Mouse (Mus musculus): ENCODE measurements around the gene Arhgap24. TPM values are rescaled to one million over a fixed set of nuclear protein-coding genes. Genes with fewer than 3 reads are reported as not detected.

The Arhgap24 gene
- polyA plus RNA-seq, 1 experiment from 2014 or later, result 12.0 TPM

- no peaks in the 10 kb centered on the region for H3K4me1 ChIP-seq (ENCODE audit: control insufficient read depth, insufficient read depth, low read length)
- ATAC-seq (ENCODE audit: low read depth), result no peak
- H3K4me3 ChIP-seq (ENCODE audit: low read depth, low read length), result no peak overlapping the region
- H3K4me2 ChIP-seq (ENCODE audit: low read depth, low read length), result no peak overlapping the region
- no peak overlapping the region for H3K9ac ChIP-seq (replicated peaks; ENCODE audit: low read depth, low read length)
- H3K36me3 ChIP-seq (ENCODE audit: control insufficient read depth, insufficient read depth, low read length), result no peaks in the 10 kb centered on the region
- no peak overlapping the region for H3K27ac ChIP-seq (ENCODE audit: low read depth, low read length)
- H3K27me3 ChIP-seq (ENCODE audit: control insufficient read depth, insufficient read depth, low read length), result no peaks in the 10 kb centered on the region
- WGBS, result 82% methylated on average over 3 of the region's 3 CpGs
- no peaks in the 10 kb centered on the region for H3K9me3 ChIP-seq (ENCODE audit: control insufficient read depth, low read length)
Observed at GRCm38 (mm10) chr5:102623807-102624435, 142.7 kb downstream of the Arhgap24 start.

DNA sequence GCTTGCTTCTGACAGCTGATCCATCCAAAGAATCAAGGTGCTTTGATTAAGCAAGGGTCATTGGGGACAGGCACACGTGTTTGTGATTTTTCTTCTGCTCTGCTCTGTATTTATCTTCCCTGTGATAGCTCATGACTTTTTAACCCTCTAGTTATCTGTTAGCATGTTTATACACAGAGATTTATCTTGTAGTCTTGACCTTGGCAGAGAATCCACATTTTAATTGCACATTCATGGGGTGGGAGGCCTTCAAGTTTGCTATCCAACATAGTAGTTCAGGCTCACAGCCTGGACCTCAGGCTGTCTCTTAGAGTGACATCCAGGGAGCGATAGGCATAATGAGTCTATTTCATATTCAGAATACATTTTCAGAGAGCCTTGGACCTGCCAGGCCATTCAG is 145.5 kb downstream of the Arhgap24 start:
- no peak overlapping the region for H3K27ac ChIP-seq (ENCODE audit: low read depth, low read length)
- ATAC-seq (ENCODE audit: low read depth), result no peak
- WGBS, result 64% methylated on average over 2 of the region's 2 CpGs
- H3K36me3 ChIP-seq (ENCODE audit: control insufficient read depth, insufficient read depth, low read length), result no peaks in the 10 kb centered on the region
- H3K4me3 ChIP-seq (ENCODE audit: low read depth, low read length), result no peak overlapping the region
- no peak overlapping the region for H3K4me2 ChIP-seq (ENCODE audit: low read depth, low read length)
- H3K9me3 ChIP-seq (ENCODE audit: control insufficient read depth, low read length), result no peaks in the 10 kb centered on the region
- no peaks in the 10 kb centered on the region for H3K4me1 ChIP-seq (ENCODE audit: control insufficient read depth, insufficient read depth, low read length)
- no peak overlapping the region for H3K9ac ChIP-seq (replicated peaks; ENCODE audit: low read depth, low read length)
- no peaks in the 10 kb centered on the region for H3K27me3 ChIP-seq (ENCODE audit: control insufficient read depth, insufficient read depth, low read length)

- Histone ChIP-seq H3K4me2 (ENCODE audit: low read depth, low read length) (no peak overlapping the region), H3K27me3 (ENCODE audit: control insufficient read depth, insufficient read depth, low read length) (no peaks in the 10 kb centered on the region), H3K36me3 (ENCODE audit: control insufficient read depth, insufficient read depth, low read length) (no peaks in the 10 kb centered on the region), H3K9ac (replicated peaks; ENCODE audit: low read depth, low read length) (no peak overlapping the region), H3K9me3 (ENCODE audit: control insufficient read depth, low read length) (no peaks in the 10 kb centered on the region), H3K4me1 (ENCODE audit: control insufficient read depth, insufficient read depth, low read length) (no peaks in the 10 kb centered on the region), H3K27ac (ENCODE audit: low read depth, low read length) (no peak overlapping the region), H3K4me3 (ENCODE audit: low read depth, low read length) (no peak overlapping the region)
- 85% methylated on average over 11 of the region's 11 CpGs for WGBS
- ATAC-seq (ENCODE audit: low read depth), result no peak
Observed at GRCm38 (mm10) chr5:102629362-102629771, 148.2 kb downstream of the Arhgap24 start.

DNA sequence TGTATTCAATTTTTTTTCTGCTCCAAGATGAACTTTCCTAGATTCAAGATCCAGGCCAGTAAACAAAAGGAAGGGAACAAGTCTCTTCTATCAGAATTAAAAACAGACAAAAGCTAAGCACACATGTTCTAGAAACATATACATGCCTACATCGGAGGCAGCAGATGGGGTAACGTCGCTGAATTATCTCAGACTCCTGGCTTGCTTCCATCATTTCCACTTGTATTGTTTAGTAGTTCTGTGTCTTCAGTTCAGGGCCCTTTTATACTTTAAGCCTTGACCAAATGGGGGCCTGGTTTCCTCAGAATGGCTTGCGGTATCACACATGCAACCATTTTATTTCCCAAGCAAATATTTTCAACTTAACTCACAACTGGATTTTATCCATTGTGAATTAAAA is 154.4 kb downstream of the Arhgap24 start:
- 62% methylated on average over 4 of the region's 4 CpGs for WGBS
- H3K4me1 ChIP-seq (ENCODE audit: control insufficient read depth, insufficient read depth, low read length), result no peaks in the 10 kb centered on the region
- no peaks in the 10 kb centered on the region for H3K9me3 ChIP-seq (ENCODE audit: control insufficient read depth, low read length)

GRCm38 (mm10) chr5:102639782-102640559 is 158.8 kb downstream of the Arhgap24 start:
- Histone ChIP-seq H3K9me3 (ENCODE audit: control insufficient read depth, low read length) (no peaks in the 10 kb centered on the region), H3K4me2 (ENCODE audit: low read depth, low read length) (no peak overlapping the region), H3K27ac (ENCODE audit: low read depth, low read length) (no peak overlapping the region), H3K4me1 (ENCODE audit: control insufficient read depth, insufficient read depth, low read length) (no peaks in the 10 kb centered on the region), H3K36me3 (ENCODE audit: control insufficient read depth, insufficient read depth, low read length) (no peaks in the 10 kb centered on the region), H3K4me3 (ENCODE audit: low read depth, low read length) (no peak overlapping the region), H3K9ac (replicated peaks; ENCODE audit: low read depth, low read length) (no peak overlapping the region), H3K27me3 (ENCODE audit: control insufficient read depth, insufficient read depth, low read length) (no peaks in the 10 kb centered on the region)
- ATAC-seq (ENCODE audit: low read depth), result no peak
- WGBS, result 73% methylated on average over 7 of the region's 7 CpGs

More for the DNA sequence above, 154.4 kb downstream of the Arhgap24 start:
- no peak overlapping the region for H3K27ac ChIP-seq (ENCODE audit: low read depth, low read length)
- H3K9ac ChIP-seq (replicated peaks; ENCODE audit: low read depth, low read length), result no peak overlapping the region
- H3K4me2 ChIP-seq (ENCODE audit: low read depth, low read length), result no peak overlapping the region
- ATAC-seq (ENCODE audit: low read depth), result no peak
- H3K4me3 ChIP-seq (ENCODE audit: low read depth, low read length), result no peak overlapping the region
- H3K27me3 ChIP-seq (ENCODE audit: control insufficient read depth, insufficient read depth, low read length), result no peaks in the 10 kb centered on the region
- H3K36me3 ChIP-seq (ENCODE audit: control insufficient read depth, insufficient read depth, low read length), result no peaks in the 10 kb centered on the region

- Histone ChIP-seq H3K4me3 (ENCODE audit: low read depth, low read length) (no peak overlapping the region), H3K4me1 (ENCODE audit: control insufficient read depth, insufficient read depth, low read length) (no peaks in the 10 kb centered on the region), H3K4me2 (ENCODE audit: low read depth, low read length) (no peak overlapping the region), H3K36me3 (ENCODE audit: control insufficient read depth, insufficient read depth, low read length) (no peaks in the 10 kb centered on the region), H3K27ac (ENCODE audit: low read depth, low read length) (no peak overlapping the region), H3K27me3 (ENCODE audit: control insufficient read depth, insufficient read depth, low read length) (no peaks in the 10 kb centered on the region), H3K9me3 (ENCODE audit: control insufficient read depth, low read length) (no peaks in the 10 kb centered on the region), H3K9ac (replicated peaks; ENCODE audit: low read depth, low read length) (no peak overlapping the region)
- WGBS, result 93% methylated on average over 7 of the region's 7 CpGs
- no peak for ATAC-seq (ENCODE audit: low read depth)
Observed at GRCm38 (mm10) chr5:102643364-102643763, 162.2 kb downstream of the Arhgap24 start.

DNA sequence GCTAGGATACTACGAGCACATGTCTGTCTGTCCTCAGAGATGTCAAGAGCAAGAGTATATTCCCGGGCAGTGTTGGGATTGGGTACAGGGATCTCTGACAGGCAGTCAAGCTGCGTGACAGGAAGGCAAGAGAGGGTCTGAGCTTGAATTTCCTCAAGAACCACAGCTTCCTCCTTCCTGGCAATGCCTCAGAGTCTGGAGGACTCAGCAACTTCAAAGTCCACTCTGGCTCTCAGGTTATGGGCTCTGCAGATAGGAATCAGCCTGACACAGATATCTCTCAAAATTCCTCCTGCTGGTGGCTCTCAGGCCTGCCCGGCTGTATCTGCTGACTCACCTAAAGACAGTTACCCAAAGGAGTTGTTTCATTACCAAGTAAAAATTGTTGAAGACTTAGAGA is 162.6 kb downstream of the Arhgap24 start:
- H3K27ac ChIP-seq (ENCODE audit: low read depth, low read length), result no peak overlapping the region
- no peak overlapping the region for H3K4me2 ChIP-seq (ENCODE audit: low read depth, low read length)
- H3K4me3 ChIP-seq (ENCODE audit: low read depth, low read length), result no peak overlapping the region
- no peaks in the 10 kb centered on the region for H3K27me3 ChIP-seq (ENCODE audit: control insufficient read depth, insufficient read depth, low read length)
- H3K9me3 ChIP-seq (ENCODE audit: control insufficient read depth, low read length), result no peaks in the 10 kb centered on the region
- H3K36me3 ChIP-seq (ENCODE audit: control insufficient read depth, insufficient read depth, low read length), result no peaks in the 10 kb centered on the region
- ATAC-seq (ENCODE audit: low read depth), result no peak
- no peaks in the 10 kb centered on the region for H3K4me1 ChIP-seq (ENCODE audit: control insufficient read depth, insufficient read depth, low read length)
- WGBS, result 89% methylated on average over 4 of the region's 4 CpGs
- no peak overlapping the region for H3K9ac ChIP-seq (replicated peaks; ENCODE audit: low read depth, low read length)

- Histone ChIP-seq H3K36me3 (ENCODE audit: control insufficient read depth, insufficient read depth, low read length) (no peaks in the 10 kb centered on the region), H3K4me3 (ENCODE audit: low read depth, low read length) (no peak overlapping the region), H3K9ac (replicated peaks; ENCODE audit: low read depth, low read length) (no peak overlapping the region), H3K27ac (ENCODE audit: low read depth, low read length) (no peak overlapping the region), H3K9me3 (ENCODE audit: control insufficient read depth, low read length) (no peaks in the 10 kb centered on the region), H3K4me2 (ENCODE audit: low read depth, low read length) (no peak overlapping the region), H3K27me3 (ENCODE audit: control insufficient read depth, insufficient read depth, low read length) (no peaks in the 10 kb centered on the region), H3K4me1 (ENCODE audit: control insufficient read depth, insufficient read depth, low read length) (no peaks in the 10 kb centered on the region)
- ATAC-seq (ENCODE audit: low read depth), result no peak
Observed at GRCm38 (mm10) chr5:102659061-102659460, 177.9 kb downstream of the Arhgap24 start.

DNA sequence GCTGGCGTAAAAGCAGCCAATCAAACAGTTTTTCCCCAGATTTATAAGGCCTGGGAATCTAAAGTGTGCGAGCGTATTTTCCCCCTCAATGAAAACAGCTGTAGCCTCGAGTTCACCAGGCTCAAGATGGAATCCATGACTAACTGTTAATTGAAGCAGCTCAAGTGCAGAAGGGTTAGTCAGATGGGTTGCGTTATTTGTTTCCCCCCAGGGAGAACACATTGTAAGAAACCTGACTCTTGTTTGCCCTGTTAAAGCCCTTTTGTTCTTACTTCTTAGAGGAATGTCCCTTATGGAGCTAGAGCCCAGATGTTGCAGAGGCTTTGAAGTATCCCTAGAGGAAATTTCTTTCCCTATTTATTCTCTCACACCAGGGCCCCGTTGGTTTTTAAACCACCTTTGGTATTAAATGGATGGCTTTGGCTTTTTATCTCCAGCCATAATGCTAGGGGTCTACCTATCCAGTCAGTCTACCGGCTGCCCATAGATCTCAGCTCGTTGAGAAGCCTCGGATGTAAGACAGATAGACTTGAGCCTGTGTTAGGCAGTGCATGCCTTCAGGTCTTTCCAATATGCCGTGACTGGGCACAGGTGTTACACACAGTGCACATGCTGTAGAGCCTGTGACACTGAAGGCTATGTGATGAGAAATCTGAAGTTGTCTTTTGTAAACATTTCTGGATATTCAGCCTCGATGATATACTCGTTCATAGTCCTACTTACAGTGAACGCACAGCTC is 184.0 kb downstream of the Arhgap24 start:
- H3K27ac ChIP-seq (ENCODE audit: low read depth, low read length), result no peak overlapping the region
- no peak for ATAC-seq (ENCODE audit: low read depth)
- WGBS, result 41% methylated on average over 13 of the region's 13 CpGs

More for the DNA sequence above, 184.0 kb downstream of the Arhgap24 start:
- H3K36me3 ChIP-seq (ENCODE audit: control insufficient read depth, insufficient read depth, low read length), result no peaks in the 10 kb centered on the region
- no peak overlapping the region for H3K4me2 ChIP-seq (ENCODE audit: low read depth, low read length)
- no peak overlapping the region for H3K9ac ChIP-seq (replicated peaks; ENCODE audit: low read depth, low read length)
- H3K4me1 ChIP-seq (ENCODE audit: control insufficient read depth, insufficient read depth, low read length), result no peaks in the 10 kb centered on the region
- H3K27me3 ChIP-seq (ENCODE audit: control insufficient read depth, insufficient read depth, low read length), result no peaks in the 10 kb centered on the region
- no peak overlapping the region for H3K4me3 ChIP-seq (ENCODE audit: low read depth, low read length)
- no peaks in the 10 kb centered on the region for H3K9me3 ChIP-seq (ENCODE audit: control insufficient read depth, low read length)

Data from neural tube, embryonic 14.5 days (tissue).